Mouse (Mus musculus): ENCODE measurements around the gene Me1.

DNA sequence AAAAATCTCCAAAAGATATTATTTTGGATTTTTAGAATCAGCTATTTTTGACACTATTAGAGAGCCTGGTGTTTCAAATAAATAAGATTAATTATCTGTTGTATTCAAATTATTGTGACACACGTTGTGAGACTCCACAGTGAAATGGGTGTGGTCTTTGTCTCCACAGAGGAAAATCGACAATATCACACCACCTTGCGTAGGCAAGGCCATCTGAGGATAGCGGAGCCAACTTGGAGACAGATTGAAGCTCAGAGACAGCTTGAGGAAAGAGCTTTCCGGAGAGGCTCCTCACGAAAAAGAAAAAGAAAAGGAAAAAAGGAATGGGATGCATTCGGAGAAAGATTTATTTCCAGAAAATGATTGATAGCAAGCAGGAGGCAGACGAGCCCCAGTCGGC lies 39.0 kb upstream of the Me1 start:
- TF ChIP-seq CTCF (IDR thresholded peaks at IDR 0.05; ENCODE audit: borderline replicate concordance, extremely low read depth, insufficient read depth, insufficient read length) = no peak
- no peak for TF ChIP-seq POLR2A (IDR thresholded peaks at IDR 0.05; ENCODE audit: borderline replicate concordance, extremely low read depth, insufficient read depth, insufficient read length, poor library complexity, severe bottlenecking)

Measured in brain, embryonic 14.5 days (tissue).